Mouse (Mus musculus): ENCODE results near the gene Tas1r1. TPM values are rescaled to one million over a fixed set of nuclear protein-coding genes. Genes with fewer than 3 reads are reported as not detected.

Tas1r1 gene
- polyA plus RNA-seq, 1 experiment from 2014 or later, result 0.86 TPM

GRCm38 (mm10) chr4:152007481-152008147 is 30.8 kb downstream of the Tas1r1 start:
- WGBS, result 6% methylated on average over 8 of the region's 8 CpGs
- Histone ChIP-seq H3K4me3 (replicated peaks) (peak overlapping the region; percentile 85), H3K9ac (peak overlapping the region; percentile 67; the same call in 1 of the 2 replicates), H3K4me2 (peak overlapping the region; percentile 94), H3K4me1 (peaks cover 49% of the 10 kb centered on the region), H3K27me3 (no peaks in the 10 kb centered on the region), H3K36me3 (peaks cover 6% of the 10 kb centered on the region), H3K9me3 (replicated peaks) (no peaks in the 10 kb centered on the region), H3K27ac (peak overlapping the region; percentile 91)
- ATAC-seq (replicated peaks; ENCODE audit: low FRiP score), result no peak

GRCm38 (mm10) chr4:152006812-152007211 is 31.6 kb downstream of the Tas1r1 start:
- no peaks in the 10 kb centered on the region for H3K36me3 ChIP-seq
- WGBS, result 46% methylated on average over 3 of the region's 3 CpGs
- H3K9ac ChIP-seq, result no peak overlapping the region
- H3K4me2 ChIP-seq, result no peak overlapping the region
- H3K9me3 ChIP-seq (replicated peaks), result no peaks in the 10 kb centered on the region
- H3K27ac ChIP-seq, result no peak overlapping the region
- no peaks in the 10 kb centered on the region for H3K27me3 ChIP-seq
- ATAC-seq (replicated peaks; ENCODE audit: low FRiP score), result no peak
- no peak overlapping the region for H3K4me3 ChIP-seq (replicated peaks)
- peaks cover 48% of the 10 kb centered on the region for H3K4me1 ChIP-seq

- Histone ChIP-seq H3K4me2 (no peak overlapping the region), H3K9ac (no peak overlapping the region), H3K4me3 (replicated peaks) (no peak overlapping the region), H3K36me3 (no peaks in the 10 kb centered on the region), H3K27me3 (no peaks in the 10 kb centered on the region), H3K27ac (no peak overlapping the region), H3K9me3 (replicated peaks) (no peaks in the 10 kb centered on the region), H3K4me1 (peaks cover 42% of the 10 kb centered on the region)
- no peak for ATAC-seq (replicated peaks; ENCODE audit: low FRiP score)
- 81% methylated on average over 6 of the region's 6 CpGs for WGBS
Measured at GRCm38 (mm10) chr4:152006137-152006536, 32.2 kb downstream of the Tas1r1 start.

- Histone ChIP-seq H3K4me2 (no peak overlapping the region), H3K9ac (no peak overlapping the region), H3K4me1 (peaks cover 21% of the 10 kb centered on the region), H3K36me3 (no peaks in the 10 kb centered on the region), H3K27ac (no peak overlapping the region), H3K27me3 (no peaks in the 10 kb centered on the region), H3K9me3 (replicated peaks) (no peaks in the 10 kb centered on the region), H3K4me3 (replicated peaks) (no peak overlapping the region)
- no peak for ATAC-seq (replicated peaks; ENCODE audit: low FRiP score)
- 95% methylated on average over 3 of the region's 3 CpGs for WGBS
Measured at GRCm38 (mm10) chr4:152002063-152002462, 36.3 kb downstream of the Tas1r1 start.

- Histone ChIP-seq H3K9ac (no peak overlapping the region), H3K27me3 (no peaks in the 10 kb centered on the region), H3K4me2 (no peak overlapping the region), H3K27ac (no peak overlapping the region), H3K4me1 (peaks cover 15% of the 10 kb centered on the region), H3K36me3 (no peaks in the 10 kb centered on the region), H3K9me3 (replicated peaks) (no peaks in the 10 kb centered on the region), H3K4me3 (replicated peaks) (no peak overlapping the region)
- WGBS, result 69% methylated on average over 4 of the region's 4 CpGs
- ATAC-seq (replicated peaks; ENCODE audit: low FRiP score), result no peak
Measured at GRCm38 (mm10) chr4:152001335-152001734, 37.0 kb downstream of the Tas1r1 start.

- Histone ChIP-seq H3K27ac (no peak overlapping the region), H3K36me3 (no peaks in the 10 kb centered on the region), H3K9ac (no peak overlapping the region), H3K4me3 (replicated peaks) (no peak overlapping the region), H3K4me2 (no peak overlapping the region), H3K27me3 (no peaks in the 10 kb centered on the region), H3K9me3 (replicated peaks) (no peaks in the 10 kb centered on the region), H3K4me1 (peaks cover 15% of the 10 kb centered on the region)
- no peak for ATAC-seq (replicated peaks; ENCODE audit: low FRiP score)
- 23% methylated on average over 4 of the region's 4 CpGs for WGBS
Measured at GRCm38 (mm10) chr4:152000906-152001305, 37.5 kb downstream of the Tas1r1 start.

GRCm38 (mm10) chr4:151999481-151999880 is 38.9 kb downstream of the Tas1r1 start:
- WGBS, result 57% methylated on average over 3 of the region's 3 CpGs
- Histone ChIP-seq H3K36me3 (no peaks in the 10 kb centered on the region), H3K4me1 (peaks cover 17% of the 10 kb centered on the region), H3K4me3 (replicated peaks) (no peak overlapping the region), H3K9me3 (replicated peaks) (no peaks in the 10 kb centered on the region), H3K4me2 (no peak overlapping the region), H3K27ac (no peak overlapping the region), H3K9ac (no peak overlapping the region), H3K27me3 (no peaks in the 10 kb centered on the region)
- no peak for ATAC-seq (replicated peaks; ENCODE audit: low FRiP score)

GRCm38 (mm10) chr4:151997701-151998100 is 40.7 kb downstream of the Tas1r1 start:
- Histone ChIP-seq H3K36me3 (peaks cover 11% of the 10 kb centered on the region), H3K27ac (no peak overlapping the region), H3K9me3 (replicated peaks) (no peaks in the 10 kb centered on the region), H3K4me2 (peak overlapping the region; percentile 88), H3K27me3 (no peaks in the 10 kb centered on the region), H3K4me1 (peaks cover 32% of the 10 kb centered on the region), H3K9ac (0 out of 2 replicates have a peak overlapping the region, but pooled peaks have one; percentile 80), H3K4me3 (replicated peaks) (peak overlapping the region; percentile 98)
- no peak for ATAC-seq (replicated peaks; ENCODE audit: low FRiP score)
- WGBS, result 72% methylated on average over 3 of the region's 3 CpGs

- H3K4me3 ChIP-seq (replicated peaks), result peak overlapping the region; percentile 98
- no peaks in the 10 kb centered on the region for H3K27me3 ChIP-seq
- H3K27ac ChIP-seq, result peak overlapping the region; percentile 91
- peak overlapping the region; percentile 80 for H3K9ac ChIP-seq
- WGBS, result 6% methylated on average over 13 of the region's 13 CpGs
- H3K4me2 ChIP-seq, result peak overlapping the region; percentile 88
- peaks cover 19% of the 10 kb centered on the region for H3K36me3 ChIP-seq
- no peaks in the 10 kb centered on the region for H3K9me3 ChIP-seq (replicated peaks)
- ATAC-seq (replicated peaks; ENCODE audit: low FRiP score), result no peak
- peaks cover 32% of the 10 kb centered on the region for H3K4me1 ChIP-seq
Measured at GRCm38 (mm10) chr4:151996951-151997222, 41.5 kb downstream of the Tas1r1 start.

- Histone ChIP-seq H3K36me3 (peaks cover 24% of the 10 kb centered on the region), H3K9ac (peak within 1 kb of the TSS; percentile 97), H3K4me2 (peak within 1 kb of the TSS; percentile 88), H3K27me3 (no peaks in the 10 kb centered on the region), H3K27ac (peak within 1 kb of the TSS; percentile 92), H3K4me1 (peaks cover 32% of the 10 kb centered on the region), H3K4me3 (replicated peaks) (peak within 1 kb of the TSS; percentile 98), H3K9me3 (replicated peaks) (no peaks in the 10 kb centered on the region)
- under 1% methylated on average over 86 of the region's 94 CpGs for WGBS
- peak; percentile 97 for ATAC-seq (replicated peaks; ENCODE audit: low FRiP score)
Measured at GRCm38 (mm10) chr4:151996173-151996950, 42.0 kb downstream of the Tas1r1 start, which contains the start of gene Phf13. Gene Phf13, minus strand, starts transcription at chr4:151996258.

GRCm38 (mm10) chr4:151995371-151996172 is 42.8 kb downstream of the Tas1r1 start:
- Histone ChIP-seq H3K36me3 (peaks cover 32% of the 10 kb centered on the region), H3K4me2 (peak overlapping the region; percentile 88), H3K4me3 (replicated peaks) (peak overlapping the region; percentile 98), H3K9me3 (replicated peaks) (no peaks in the 10 kb centered on the region), H3K27ac (peak overlapping the region; percentile 92), H3K4me1 (peaks cover 26% of the 10 kb centered on the region), H3K27me3 (no peaks in the 10 kb centered on the region), H3K9ac (peak overlapping the region; percentile 97)
- peak; percentile 16 for ATAC-seq (replicated peaks; ENCODE audit: low FRiP score)
- under 1% methylated on average over 79 of the region's 111 CpGs for WGBS
